8 mouse cellular contexts compared by ENCODE assay signal in the genomic region with DNA sequence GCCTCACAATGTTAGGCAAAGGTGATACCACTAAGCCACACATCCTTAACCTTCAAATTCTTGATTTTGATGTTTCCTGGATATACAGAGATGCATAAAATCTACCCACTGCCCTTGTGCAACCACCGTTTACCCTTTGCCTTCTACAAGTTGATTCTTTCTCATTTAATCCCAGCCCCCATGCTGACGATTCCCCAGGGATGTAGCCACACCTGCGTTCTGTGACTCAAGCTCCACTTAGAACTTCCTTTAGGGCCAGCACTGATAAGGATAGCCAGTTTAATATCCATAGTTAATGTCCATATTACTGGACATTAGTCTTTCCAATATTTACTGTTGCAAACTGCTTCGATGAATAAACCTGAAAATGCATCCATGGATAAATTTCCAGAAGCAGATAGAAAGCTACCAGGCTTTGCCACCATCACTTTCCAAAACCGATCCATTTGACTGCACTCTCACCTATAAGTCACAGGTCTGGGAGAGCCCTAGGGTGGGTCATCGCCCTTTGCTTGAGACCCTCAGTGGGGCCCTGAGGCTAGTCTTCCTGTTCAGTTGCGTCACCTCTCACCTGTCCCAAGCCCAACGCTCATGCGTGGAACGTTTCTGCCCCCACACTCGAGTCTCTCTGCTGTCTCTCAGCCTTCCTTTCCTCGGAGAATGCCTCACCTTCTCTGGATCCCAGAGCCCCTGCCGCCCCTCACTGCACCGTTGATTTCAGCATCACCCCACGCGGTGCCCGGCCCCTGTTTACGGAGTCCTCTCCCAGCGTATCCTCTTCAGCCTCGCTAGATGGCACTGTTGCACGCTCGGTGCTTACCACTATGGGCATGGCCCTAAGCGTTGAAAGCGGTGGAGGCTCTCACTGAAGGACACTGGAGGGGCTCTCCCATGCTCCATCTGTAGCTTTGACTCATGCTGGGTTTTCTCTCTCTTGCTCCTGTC. TPM values are rescaled to one million over a fixed set of nuclear protein-coding genes. Genes with fewer than 3 reads are reported as not detected.
DNase-seq lines count a peak whose midpoint lies in the region; ATAC-seq and TF ChIP-seq lines count a peak whose summit lies in the region.

No protein-coding gene starts in this region.

- peak; percentile 51 for DNase-seq in 3134 (ENCODE audit: extremely low read depth, insufficient read length, low spot score)
- peak; percentile 38 for DNase-seq in adrenal gland, adult 8-10 months
- peak; percentile 84 for DNase-seq in embryo, embryonic 11.5 days (ENCODE audit: low read depth, low spot score)
- peak; percentile 59 to 81 for DNase-seq in gastrocnemius, postnatal 4 days (ENCODE audit: low spot score in 2 of 2)
- DNase-seq in limb, embryonic 11.5 days (ENCODE audit: low spot score): peak; percentile 87
- DNase-seq in spleen, adult 2 months (ENCODE audit: low read depth in 1 of 2, low spot score in 2 of 2): peak; percentile 75 to 77

- WGBS in intestine, embryonic 16.5 days: 7% methylated on average over 24 of the region's 24 CpGs
- WGBS in limb, embryonic 11.5 days: 8% methylated on average over 24 of the region's 24 CpGs
- WGBS in midbrain, embryonic 13.5 days: 8% methylated on average over 24 of the region's 24 CpGs
- 6% methylated on average over 24 of the region's 24 CpGs for WGBS in spleen, adult 2 months

- H3K27me3 ChIP-seq in intestine, embryonic 16.5 days (replicated peaks; ENCODE audit: control insufficient read depth, insufficient read depth, low read length): no peaks in the 10 kb centered on the region
- no peaks in the 10 kb centered on the region for H3K27me3 ChIP-seq in limb, embryonic 11.5 days (ENCODE audit: control insufficient read depth, insufficient read depth, low read length)
- H3K27me3 ChIP-seq in midbrain, embryonic 13.5 days: no peaks in the 10 kb centered on the region
- no peaks in the 10 kb centered on the region for H3K27me3 ChIP-seq in spleen, adult 2 months (ENCODE audit: control insufficient read depth, insufficient read depth, low read length)

- peak; percentile 57 for ATAC-seq in intestine, embryonic 16.5 days
- peak; percentile 66 for ATAC-seq in limb, embryonic 11.5 days (ENCODE audit: insufficient number of reproducible peaks, low FRiP score, low TSS enrichment, low read depth)
- peak; percentile 87 for ATAC-seq in midbrain, embryonic 13.5 days

- no peak for TF ChIP-seq POLR2A in spleen, adult 2 months (IDR thresholded peaks at IDR 0.05; ENCODE audit: low read depth, low read length)

- no peaks in the 10 kb centered on the region for H3K9me3 ChIP-seq in intestine, embryonic 16.5 days (ENCODE audit: control insufficient read depth, low read length)
- H3K9me3 ChIP-seq in limb, embryonic 11.5 days (ENCODE audit: control insufficient read depth, low read length): no peaks in the 10 kb centered on the region
- H3K9me3 ChIP-seq in midbrain, embryonic 13.5 days: no peaks in the 10 kb centered on the region

- peak overlapping the region; percentile 95 for H3K4me2 ChIP-seq in intestine, embryonic 16.5 days (ENCODE audit: low read depth, low read length)
- H3K4me2 ChIP-seq in limb, embryonic 11.5 days (ENCODE audit: low read depth, severe bottlenecking): peak overlapping the region; percentile 83
- peak overlapping the region; percentile 99 for H3K4me2 ChIP-seq in midbrain, embryonic 13.5 days (replicated peaks)

- peak overlapping the region; percentile 90 for H3K4me3 ChIP-seq in intestine, embryonic 16.5 days (ENCODE audit: low read length)
- H3K4me3 ChIP-seq in limb, embryonic 11.5 days (ENCODE audit: low read depth, low read length): peak overlapping the region; percentile 77
- H3K4me3 ChIP-seq in midbrain, embryonic 13.5 days (replicated peaks): peak overlapping the region; percentile 72
- peak overlapping the region; percentile 59; the same call in 1 of the 2 replicates for H3K4me3 ChIP-seq in spleen, adult 2 months (ENCODE audit: extremely low read depth, insufficient read depth, insufficient read length)

- H3K4me1 ChIP-seq in intestine, embryonic 16.5 days (ENCODE audit: control insufficient read depth, insufficient read depth, low read length): peaks cover 6% of the 10 kb centered on the region
- 0 out of 2 replicates have a peak, but pooled peaks cover 4% of the 10 kb centered on the region for H3K4me1 ChIP-seq in limb, embryonic 11.5 days (ENCODE audit: control insufficient read depth, insufficient read depth, low read length)
- peaks cover 25% of the 10 kb centered on the region for H3K4me1 ChIP-seq in midbrain, embryonic 13.5 days (replicated peaks)
- no peaks in the 10 kb centered on the region; the same call in 1 of the 2 replicates for H3K4me1 ChIP-seq in spleen, adult 2 months (ENCODE audit: control insufficient read depth, insufficient read depth, insufficient read length)

- peaks cover 3% of the 10 kb centered on the region; the same call in 1 of the 2 replicates for H3K36me3 ChIP-seq in intestine, embryonic 16.5 days (ENCODE audit: control insufficient read depth, insufficient read depth, low read length)
- peaks cover 3% of the 10 kb centered on the region for H3K36me3 ChIP-seq in limb, embryonic 11.5 days (ENCODE audit: control insufficient read depth, insufficient read depth, low read length)
- H3K36me3 ChIP-seq in midbrain, embryonic 13.5 days: no peaks in the 10 kb centered on the region
- no peaks in the 10 kb centered on the region for H3K36me3 ChIP-seq in spleen, adult 2 months (ENCODE audit: control insufficient read depth, insufficient read depth, low read length)

- H3K9ac ChIP-seq in intestine, embryonic 16.5 days (ENCODE audit: low read depth, low read length): peak overlapping the region; percentile 61
- peak overlapping the region; percentile 47; the same call in 1 of the 2 replicates for H3K9ac ChIP-seq in limb, embryonic 11.5 days (ENCODE audit: low read length)
- H3K9ac ChIP-seq in midbrain, embryonic 13.5 days (replicated peaks): peak overlapping the region; percentile 68

- no peak overlapping the region for H3K27ac ChIP-seq in intestine, embryonic 16.5 days (ENCODE audit: low read length)
- H3K27ac ChIP-seq in limb, embryonic 11.5 days (replicated peaks; ENCODE audit: low read depth, low read length): no peak overlapping the region
- no peak overlapping the region for H3K27ac ChIP-seq in midbrain, embryonic 13.5 days
- no peak overlapping the region for H3K27ac ChIP-seq in spleen, adult 2 months (ENCODE audit: insufficient read depth, low read length)

- TF ChIP-seq CTCF in spleen, adult 2 months (IDR thresholded peaks at IDR 0.05; ENCODE audit: extremely low read depth, insufficient read depth, insufficient read length, insufficient replicate concordance): peak; percentile 94

RNA-seq across cellular contexts. Expression of gene Kif23, which starts 1.1 kb away (rescaled TPM):
- 1 to 10 TPM; 2.3 to 3.8 (median 3.7) TPM for total RNA-seq in adrenal gland, adult 8-10 months (2022)
- total RNA-seq in gastrocnemius, postnatal 4 days (2021): 10 to 100 TPM; 39.2 to 41.4 TPM
- 80.7 and 82.8 TPM in 2 replicates for polyA plus RNA-seq in intestine, embryonic 16.5 days (2015; fragmentation: Nextera tagmentation; extraction: Ambion mirVana)
- polyA plus RNA-seq in limb, embryonic 11.5 days (2014; fragmentation: Nextera tagmentation; extraction: Ambion mirVana): 119 and 131 TPM in 2 replicates
- polyA plus RNA-seq in midbrain, embryonic 13.5 days (2015; fragmentation: Nextera tagmentation; extraction: Ambion mirVana): 36.8 and 40.1 TPM in 2 replicates
- polyA plus RNA-seq in spleen, adult 2 months (2012; rRNA removed): 4.6 and 4.7 TPM in 2 replicates

RNA-seq across cellular contexts. Expression of gene Rplp1, which starts 33.3 kb away (rescaled TPM):
- 1,000 to 10,000 TPM; 2,047 to 2,140 (median 2,121) TPM for total RNA-seq in adrenal gland, adult 8-10 months (2022)
- total RNA-seq in gastrocnemius, postnatal 4 days (2021): 1,000 to 10,000 TPM; 2,037 to 2,325 TPM
- polyA plus RNA-seq in intestine, embryonic 16.5 days (2015; fragmentation: Nextera tagmentation; extraction: Ambion mirVana): 1,285 and 1,371 TPM in 2 replicates
- 1,214 and 1,288 TPM in 2 replicates for polyA plus RNA-seq in limb, embryonic 11.5 days (2014; fragmentation: Nextera tagmentation; extraction: Ambion mirVana)
- polyA plus RNA-seq in midbrain, embryonic 13.5 days (2015; fragmentation: Nextera tagmentation; extraction: Ambion mirVana): 860 and 872 TPM in 2 replicates
- polyA plus RNA-seq in spleen, adult 2 months (2012; rRNA removed): 10,671 and 13,207 TPM in 2 replicates
